Mouse (Mus musculus): ENCODE measurements at regions not wholly inside any gene's neighbourhood (a gene's known extent, or its start where the extent isn't known, plus 50 kb on each side); places are given as distances from the start of the nearest gene placed in this dataset.

- TF ChIP-seq CTCF (IDR thresholded peaks at IDR 0.05; ENCODE audit: borderline replicate concordance, extremely low read depth, insufficient read depth, insufficient read length) (no peak), POLR2A (IDR thresholded peaks at IDR 0.05; ENCODE audit: borderline replicate concordance, extremely low read depth, insufficient read depth, insufficient read length, poor library complexity, severe bottlenecking) (no peak)
Measured at GRCm38 (mm10) chr2:47857229-47857628, 956.7 kb upstream of the Acvr2a start.
